Mouse (Mus musculus) kidney, adult 2 months (tissue): ENCODE measurements at regions not wholly inside any gene's neighbourhood (a gene's known extent, or its start where the extent isn't known, plus 50 kb on each side); places are given as distances from the start of the nearest gene placed in this dataset.

Experiments used
- DNase-seq: peaks from one replicate; pipeline ENCODE4 v3.0.0; 2021
- H3K27ac ChIP-seq: fragments of 200-500 bp; 2 replicates; pipeline ENCODE4 v1.5.1; 2012; ENCODE audit warnings: low read depth, low read length, control low read depth, inconsistent platforms; ENCODE audit not compliant: insufficient read depth
- H3K27me3 ChIP-seq: fragments of 200-500 bp; replicated peaks from 2 replicates; pipeline ENCODE4 v1.6.1; 2012; ENCODE audit warnings: mild to moderate bottlenecking, moderate library complexity, low read length, inconsistent platforms; ENCODE audit not compliant: control insufficient read depth, insufficient read depth
- H3K36me3 ChIP-seq: fragments of 200-500 bp; 2 replicates; pipeline ENCODE4 v1.6.1; 2012; ENCODE audit warnings: mild to moderate bottlenecking, moderate library complexity, low read length, inconsistent platforms; ENCODE audit not compliant: control insufficient read depth, insufficient read depth
- H3K4me1 ChIP-seq: fragments of 200-500 bp; 2 replicates; pipeline ENCODE4 v1.6.1; 2011; ENCODE audit warnings: low read length; ENCODE audit not compliant: control insufficient read depth, insufficient read depth
- H3K4me3 ChIP-seq: fragments of 200-500 bp; 2 replicates; pipeline ENCODE4 v1.5.1; 2011; ENCODE audit warnings: mild to moderate bottlenecking, low read depth, low read length, control low read depth; ENCODE audit not compliant: insufficient read depth
- CTCF ChIP-seq: fragments of 200-500 bp; conservative IDR thresholded peaks from 2 replicates; pipeline ENCODE4 v1.5.1; 2011; ENCODE audit warnings: low read depth, mild to moderate bottlenecking, control low read depth, low read length, moderate library complexity, mixed read lengths; ENCODE audit not compliant: insufficient read depth, insufficient read length
- POLR2A ChIP-seq: fragments of 200-500 bp; IDR thresholded peaks from one replicate; pipeline ENCODE4 v1.6.1; 2011; ENCODE audit warnings: low read depth, low read length, control low read depth
- WGBS: fragments of 180-500 bp; shearing (Covaris S2); methylation state at CpG from one replicate; pipeline ENCODE4 v1.1.7; 2018; 5-methylcytosine and 5-hydroxymethylcytosine counted together

DNA sequence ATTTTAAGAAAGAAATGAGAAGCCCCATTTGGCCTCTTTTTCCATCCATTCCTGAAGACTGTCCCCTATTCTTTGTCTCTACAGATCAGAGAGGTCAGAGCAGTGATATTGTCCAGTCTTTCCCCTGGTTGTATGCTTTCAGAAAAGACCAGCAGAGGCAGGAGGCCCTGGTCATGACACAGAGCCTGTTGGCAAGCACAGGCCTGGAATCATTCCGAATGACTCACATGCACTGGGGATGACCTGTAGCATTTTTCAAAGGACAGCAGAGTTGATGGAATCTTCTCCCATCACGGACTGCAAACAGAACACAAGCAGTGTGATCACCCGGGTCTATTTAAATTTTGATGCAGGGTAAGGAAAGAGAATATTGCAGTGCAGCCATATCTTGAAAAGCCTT, 50.2 kb upstream of the Nxt1 start:
- Histone ChIP-seq H3K4me1 (no peaks in the 10 kb centered on the region), H3K27me3 (no peaks in the 10 kb centered on the region), H3K27ac (no peak overlapping the region), H3K36me3 (no peaks in the 10 kb centered on the region), H3K4me3 (no peak overlapping the region)
- 68% methylated on average over 3 of the region's 3 CpGs for WGBS
- no peak for TF ChIP-seq CTCF
- no peak for TF ChIP-seq POLR2A
- DNase-seq = peak; percentile 56

DNA sequence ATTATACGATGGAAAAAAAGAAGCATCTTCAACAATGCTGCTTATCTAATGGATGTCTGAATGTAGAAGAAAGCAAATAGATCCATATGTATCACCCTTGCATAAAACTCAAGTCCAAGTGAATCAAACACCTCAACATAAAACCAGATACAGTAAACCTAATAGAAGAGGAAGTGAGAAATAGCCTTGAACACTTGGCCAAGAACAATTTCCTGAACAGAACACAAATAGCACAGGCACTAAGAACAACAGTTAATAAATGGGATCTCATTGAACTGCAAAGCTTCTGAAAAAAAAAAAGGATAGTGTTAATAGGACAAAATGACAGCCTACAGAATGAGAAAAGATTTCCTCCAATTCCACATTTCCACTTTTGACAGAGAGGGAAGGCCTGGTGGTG, 60.5 kb upstream of the Nxt1 start:
- Histone ChIP-seq H3K36me3 (no peaks in the 10 kb centered on the region), H3K27ac (no peak overlapping the region), H3K4me1 (no peaks in the 10 kb centered on the region), H3K4me3 (no peak overlapping the region), H3K27me3 (no peaks in the 10 kb centered on the region)
- no peak for DNase-seq
- TF ChIP-seq CTCF (no peak), POLR2A (no peak)
- 92% methylated on average over 1 of the region's 1 CpGs for WGBS

DNA sequence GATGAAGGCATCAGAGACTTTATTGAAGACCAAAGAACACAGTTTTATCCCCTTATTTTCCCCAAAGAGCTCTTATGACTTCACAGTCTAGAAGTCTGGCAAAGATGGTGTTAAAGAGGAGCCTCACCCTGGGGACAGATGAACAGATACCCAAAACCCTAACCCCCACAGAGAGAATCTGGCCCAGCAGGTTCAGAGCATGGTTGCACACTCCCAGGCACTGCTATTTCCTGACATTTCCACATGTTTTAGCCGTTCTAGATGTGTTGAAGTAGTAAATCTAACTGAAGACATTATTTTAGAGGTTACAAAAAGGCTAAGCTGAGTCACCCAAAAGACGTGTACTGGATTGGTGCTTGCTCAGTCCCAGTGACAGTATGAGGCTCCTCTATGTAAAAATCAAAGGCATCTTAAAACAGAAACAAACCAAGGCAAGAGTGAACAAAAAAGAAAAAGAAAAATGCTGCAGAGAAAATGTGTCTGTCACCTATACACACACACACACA, 66.9 kb upstream of the Nxt1 start:
- 23% methylated on average over 2 of the region's 2 CpGs for WGBS
- no peak overlapping the region for H3K4me3 ChIP-seq

DNA sequence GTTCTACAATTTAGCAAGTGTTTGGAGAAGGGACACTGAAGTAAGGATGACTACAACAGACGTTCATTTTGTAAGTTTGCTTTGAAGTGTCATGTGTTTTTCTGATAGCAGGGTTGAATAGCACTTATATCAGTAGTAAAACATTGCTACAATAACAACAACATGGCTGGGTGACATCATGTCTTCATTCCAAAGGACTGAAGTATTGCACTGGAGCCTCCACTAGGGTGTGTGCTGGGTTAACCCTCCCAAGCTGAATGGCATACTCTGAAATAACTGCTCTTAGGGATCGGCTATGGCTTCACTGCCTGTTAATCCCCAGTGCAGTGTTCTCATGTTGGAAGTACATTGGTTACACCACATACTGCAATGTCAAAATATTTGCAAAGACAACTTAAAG, 68.5 kb upstream of the Nxt1 start:
- Histone ChIP-seq H3K27me3 (no peaks in the 10 kb centered on the region), H3K36me3 (no peaks in the 10 kb centered on the region), H3K4me1 (no peaks in the 10 kb centered on the region), H3K27ac (no peak overlapping the region), H3K4me3 (no peak overlapping the region)
- TF ChIP-seq POLR2A = no peak
- TF ChIP-seq CTCF = no peak
- no peak for DNase-seq
- 67% methylated on average over 2 of the region's 2 CpGs for WGBS

More for the DNA sequence above, 66.9 kb upstream of the Nxt1 start:
- no peaks in the 10 kb centered on the region for H3K36me3 ChIP-seq
- no peaks in the 10 kb centered on the region for H3K4me1 ChIP-seq
- no peaks in the 10 kb centered on the region for H3K27me3 ChIP-seq
- no peak for TF ChIP-seq POLR2A
- no peak for TF ChIP-seq CTCF
- H3K27ac ChIP-seq = no peak overlapping the region
- DNase-seq = no peak

DNA sequence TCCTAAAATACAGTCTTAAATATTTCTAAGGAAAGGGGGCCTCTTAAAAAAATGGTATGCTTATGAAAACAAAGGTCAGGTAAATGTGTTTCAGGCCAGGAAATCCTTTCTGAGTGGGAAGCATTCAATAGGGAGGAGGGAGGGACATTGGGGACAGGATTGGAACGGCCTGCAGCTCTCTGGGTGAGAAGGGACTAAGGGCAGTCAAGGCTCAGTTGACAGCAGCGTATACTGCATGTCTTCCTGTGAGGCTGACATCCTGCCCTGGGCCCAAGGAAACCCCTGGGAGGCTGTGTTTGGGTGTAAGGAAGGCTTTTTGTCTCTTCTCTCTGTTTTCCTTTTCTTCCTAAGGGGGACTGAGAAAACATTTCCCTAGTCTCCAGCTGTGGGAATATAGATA, 69.1 kb upstream of the Nxt1 start:
- TF ChIP-seq POLR2A (no peak), CTCF (no peak)
- no peak overlapping the region for H3K4me3 ChIP-seq
- no peaks in the 10 kb centered on the region for H3K36me3 ChIP-seq
- H3K27ac ChIP-seq = no peak overlapping the region
- H3K4me1 ChIP-seq = no peaks in the 10 kb centered on the region
- DNase-seq = no peak
- WGBS = 54% methylated on average over 2 of the region's 2 CpGs
- H3K27me3 ChIP-seq = no peaks in the 10 kb centered on the region

DNA sequence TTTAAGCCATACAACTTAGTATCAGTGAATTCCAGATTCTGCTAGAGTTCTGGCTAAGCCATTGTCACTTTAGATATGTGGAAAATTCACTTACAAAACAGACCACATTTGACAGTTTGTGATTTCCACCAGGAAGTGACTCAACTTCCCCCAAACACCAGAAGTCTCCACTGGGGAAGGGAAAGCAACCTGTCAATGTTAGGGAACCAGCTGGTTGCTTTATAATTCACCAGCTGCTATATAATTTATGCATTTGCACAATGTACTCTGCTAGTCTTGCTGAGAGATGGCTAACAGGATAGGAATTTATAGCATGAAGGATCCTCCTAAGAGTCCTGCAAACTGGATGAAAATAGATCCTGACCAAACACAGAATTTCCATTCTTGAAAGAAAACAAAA, 72.9 kb upstream of the Nxt1 start:
- no peaks in the 10 kb centered on the region for H3K27me3 ChIP-seq
- no peaks in the 10 kb centered on the region for H3K36me3 ChIP-seq
- no peak for TF ChIP-seq CTCF
- no peak overlapping the region for H3K27ac ChIP-seq
- DNase-seq = no peak
- no peaks in the 10 kb centered on the region for H3K4me1 ChIP-seq
- H3K4me3 ChIP-seq = no peak overlapping the region

DNA sequence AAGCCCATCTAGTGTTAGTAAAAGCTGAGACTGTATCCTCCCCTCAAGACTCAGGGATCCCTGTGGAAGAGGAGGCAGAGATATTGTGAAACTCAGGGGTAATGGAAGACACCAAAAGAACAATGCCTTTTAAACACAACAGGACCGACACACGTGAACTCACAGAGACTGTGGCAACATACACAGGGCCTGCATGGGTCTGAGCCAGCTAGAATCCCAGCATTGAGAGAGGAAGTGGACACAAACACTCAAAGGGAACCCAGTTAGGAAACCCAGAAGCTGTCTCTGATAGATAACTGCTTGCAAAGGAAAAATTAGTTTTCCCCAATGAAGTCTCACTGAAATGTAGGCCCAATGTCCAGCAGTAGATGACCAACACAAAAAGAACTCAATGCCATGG, 75.4 kb upstream of the Nxt1 start:
- no peak for DNase-seq
- no peaks in the 10 kb centered on the region for H3K4me1 ChIP-seq
- WGBS = 92% methylated on average over 2 of the region's 2 CpGs
- H3K4me3 ChIP-seq = no peak overlapping the region
- no peaks in the 10 kb centered on the region for H3K36me3 ChIP-seq
- H3K27ac ChIP-seq = no peak overlapping the region
- no peaks in the 10 kb centered on the region for H3K27me3 ChIP-seq
- TF ChIP-seq CTCF = no peak
- TF ChIP-seq POLR2A = no peak

DNA sequence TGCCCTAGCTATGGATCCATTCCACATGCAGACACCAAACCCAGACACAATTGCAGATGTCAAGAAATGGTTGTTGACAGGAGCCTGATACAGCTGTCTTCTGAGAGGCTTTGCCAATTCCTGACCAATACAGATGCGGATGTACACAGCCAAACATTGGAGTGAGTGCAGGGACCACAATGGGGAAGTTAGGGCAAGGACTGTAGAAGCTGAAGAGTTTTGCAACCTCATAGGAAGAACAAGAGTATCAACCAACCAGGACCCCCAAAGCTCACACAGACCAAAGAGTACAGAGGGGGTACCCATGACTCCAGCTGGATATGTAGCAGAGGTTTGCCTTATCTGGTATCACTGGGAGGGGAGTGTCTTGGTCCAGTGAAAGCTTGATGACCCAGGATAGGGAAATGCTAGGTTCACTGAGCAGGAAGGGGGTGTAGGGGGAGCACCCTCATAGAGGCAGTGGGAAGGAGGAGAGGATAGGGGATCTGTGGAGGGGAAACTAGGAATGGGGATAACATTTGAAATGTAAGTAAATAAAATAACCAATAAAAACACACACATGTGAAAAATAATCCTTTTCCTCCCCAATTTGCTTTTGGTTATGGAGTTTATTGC, 86.6 kb upstream of the Nxt1 start:
- no peak for TF ChIP-seq POLR2A
- no peak for TF ChIP-seq CTCF
- WGBS = 80% methylated on average over 1 of the region's 1 CpGs
- no peaks in the 10 kb centered on the region for H3K27me3 ChIP-seq
- no peak overlapping the region for H3K27ac ChIP-seq
- no peak for DNase-seq
- H3K36me3 ChIP-seq = no peaks in the 10 kb centered on the region
- H3K4me1 ChIP-seq = no peaks in the 10 kb centered on the region
- no peak overlapping the region for H3K4me3 ChIP-seq
